Mouse (Mus musculus): ENCODE results near the gene Fem1a.

- TF ChIP-seq CTCF (IDR thresholded peaks at IDR 0.05; ENCODE audit: extremely low read depth, insufficient read length, insufficient replicate concordance, low read depth, low read length) (no peak), POLR2A (IDR thresholded peaks at IDR 0.05; ENCODE audit: low read depth, low read length) (0 out of 2 replicates have a peak, but pooled peaks have one; percentile 35)
These were observed 9.3 kb downstream of the Fem1a start for GRCm38 (mm10) chr17:56265869-56266268.
